Mouse (Mus musculus): Measurements from ENCODE around the gene Nr2c2ap.

The Nr2c2ap gene

DNA sequence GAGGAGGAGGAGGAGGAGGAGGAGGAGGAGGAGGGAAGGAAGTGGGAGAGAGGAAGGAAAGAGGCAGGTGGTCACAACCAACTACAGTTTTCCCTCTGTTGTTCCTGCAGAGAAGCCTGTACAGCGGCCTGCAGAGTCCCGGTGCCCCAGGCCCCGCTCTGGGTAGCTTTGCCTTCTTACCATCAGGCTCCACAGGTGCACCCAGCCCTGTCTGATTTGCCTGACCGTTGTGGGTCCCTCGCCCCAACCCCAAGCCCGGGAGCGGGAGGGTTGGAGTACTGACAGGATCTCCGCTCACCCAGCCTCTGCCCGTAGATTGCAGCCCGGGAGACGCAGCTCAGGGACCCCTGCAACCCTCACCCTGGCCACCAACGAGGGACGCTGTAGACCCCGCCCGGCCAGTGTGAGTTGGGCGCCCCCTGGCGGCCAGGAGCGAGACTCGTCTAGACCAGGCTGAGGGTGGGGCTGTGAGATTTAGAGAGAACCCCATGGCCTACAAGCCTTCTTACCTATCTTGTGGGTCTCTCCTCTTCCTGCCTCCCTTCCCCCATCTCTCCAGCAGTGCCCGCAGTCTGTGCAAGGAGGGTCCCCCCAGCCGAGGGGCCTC lies 35.5 kb downstream of the Nr2c2ap start:
- DNase-seq: peak; percentile 66 to 79

DNA sequence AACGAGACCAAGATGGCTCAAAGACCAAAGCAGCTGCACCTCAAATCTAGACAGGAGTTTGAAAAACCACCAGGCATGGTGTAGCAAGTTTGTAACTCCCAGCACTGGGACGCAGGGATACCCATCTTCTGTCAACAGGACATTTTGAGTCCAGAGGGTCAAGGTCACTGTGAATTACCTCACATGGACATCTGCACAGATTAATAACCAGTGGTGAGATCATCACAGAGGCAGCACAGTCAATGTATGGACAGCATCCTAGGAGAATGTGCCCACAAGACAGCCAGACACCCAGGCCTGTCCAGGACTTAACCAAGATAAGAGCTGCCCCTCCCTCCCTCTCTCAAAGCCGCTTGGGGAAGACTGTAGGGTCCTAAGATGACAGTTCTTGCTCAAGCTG lies 39.0 kb downstream of the Nr2c2ap start:
- DNase-seq: no peak

DNA sequence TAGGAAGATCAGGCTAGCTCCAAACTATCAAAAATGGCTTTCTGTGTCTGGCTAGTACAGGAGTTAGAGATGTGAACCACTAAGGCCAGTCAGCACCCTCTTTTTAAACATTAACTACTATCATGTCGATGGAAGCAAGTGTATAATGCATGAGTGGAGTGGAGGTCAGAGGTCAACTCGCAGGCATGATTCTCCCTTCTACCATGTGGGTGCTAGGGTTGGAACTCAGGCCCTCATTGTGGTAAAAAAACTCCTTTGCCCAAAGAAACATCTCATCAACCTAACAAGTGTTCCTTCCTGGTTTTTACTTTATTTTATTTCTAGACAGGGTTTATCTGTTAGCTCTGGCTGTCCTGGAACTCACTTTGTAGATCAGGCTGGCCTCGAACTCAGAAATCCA lies 39.6 kb downstream of the Nr2c2ap start:
- no peak for DNase-seq

DNA sequence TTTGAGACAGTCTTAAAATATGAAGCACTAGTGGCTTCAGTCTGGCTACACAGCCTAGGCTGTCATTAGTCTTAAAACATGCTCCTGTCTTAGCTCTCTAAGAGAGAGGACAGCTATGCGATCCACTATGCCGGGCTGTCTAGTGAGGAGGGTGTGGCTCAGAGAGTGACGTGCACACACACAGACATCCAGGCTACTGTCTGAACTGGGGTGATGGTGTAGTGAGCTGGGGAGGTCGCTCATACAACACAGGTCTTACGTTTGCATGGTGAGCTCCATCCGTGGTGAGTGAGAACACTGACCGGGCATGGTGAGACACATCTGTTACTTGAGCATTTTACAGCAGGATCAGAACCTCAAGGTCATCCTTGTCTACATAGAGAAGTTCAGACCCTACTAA lies 40.1 kb downstream of the Nr2c2ap start:
- no peak for DNase-seq

DNA sequence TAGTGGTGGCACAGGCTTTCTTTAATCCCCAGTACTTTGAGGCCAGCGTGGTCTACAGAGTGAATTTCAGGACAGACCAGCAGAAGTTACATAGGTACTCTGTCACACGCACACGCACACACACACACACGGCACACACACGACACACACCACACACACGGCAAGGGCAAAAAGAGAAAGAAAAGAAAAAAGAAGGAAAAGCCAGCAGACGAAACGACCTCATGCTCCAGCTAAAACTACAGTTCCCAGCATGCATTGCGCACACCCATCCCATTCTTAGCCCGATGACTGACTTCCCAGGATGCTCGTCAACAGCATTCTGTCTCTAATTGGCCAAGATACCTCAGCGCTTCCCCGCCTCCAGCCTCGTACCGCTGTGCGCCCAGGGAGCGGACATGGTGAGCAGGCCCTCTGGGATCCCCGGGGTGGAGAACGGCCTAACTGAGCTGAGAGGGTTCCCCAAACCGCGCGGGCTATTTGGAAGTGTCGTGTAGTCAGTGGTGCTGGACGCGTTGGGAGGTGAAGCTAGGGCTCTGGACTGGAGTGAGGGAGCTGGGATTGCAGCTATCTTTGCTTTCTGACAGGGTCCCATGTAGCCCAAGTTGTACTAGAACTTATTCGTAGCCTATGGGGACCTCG lies 41.0 kb downstream of the Nr2c2ap start, which contains the start of gene Tmem161a:
Gene Tmem161a (plus strand): TSS at position 314 of the 639 bp plus-strand sequence.
- DNase-seq: peak; percentile 91 to 95

DNA sequence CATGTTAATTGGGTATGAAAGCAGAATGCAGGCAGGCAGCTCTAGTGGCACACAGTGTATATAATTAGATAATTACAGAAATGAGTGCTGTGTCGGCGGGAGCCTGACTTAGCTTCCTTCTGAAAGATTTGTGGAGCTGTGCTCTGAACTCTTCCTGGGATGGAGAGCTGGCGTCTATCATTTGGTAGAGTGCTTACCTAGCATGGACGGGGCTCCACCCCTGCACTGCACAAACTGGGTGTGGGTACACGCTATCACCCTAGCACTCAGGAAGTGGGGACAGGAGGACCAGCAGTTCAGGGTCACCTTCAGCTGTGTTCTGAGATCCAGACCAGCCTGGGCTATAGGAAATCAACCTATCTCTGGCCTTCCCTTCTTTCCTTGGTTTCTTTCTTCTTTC lies 42.2 kb downstream of the Nr2c2ap start:
- DNase-seq: no peak

DNA sequence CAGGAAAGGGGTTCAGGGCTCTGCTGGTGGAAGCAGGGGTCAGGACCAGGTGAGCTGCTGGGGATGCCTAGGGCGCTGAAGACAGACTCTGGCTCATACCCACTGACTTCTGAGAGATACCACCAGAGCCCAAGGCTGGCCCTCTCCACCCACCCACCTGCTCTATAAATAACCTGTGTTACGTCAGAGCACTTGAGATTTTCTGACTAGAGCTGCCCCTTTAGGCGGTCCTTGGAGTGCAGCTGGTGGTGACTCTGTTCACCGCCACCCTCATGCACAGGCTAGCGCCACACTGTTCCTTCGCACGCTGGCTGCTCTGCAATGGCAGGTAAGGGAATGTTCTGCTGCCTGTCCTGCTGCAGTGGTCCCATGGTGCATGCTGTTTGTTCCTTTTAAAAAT lies 42.9 kb downstream of the Nr2c2ap start:
- no peak for DNase-seq

DNA sequence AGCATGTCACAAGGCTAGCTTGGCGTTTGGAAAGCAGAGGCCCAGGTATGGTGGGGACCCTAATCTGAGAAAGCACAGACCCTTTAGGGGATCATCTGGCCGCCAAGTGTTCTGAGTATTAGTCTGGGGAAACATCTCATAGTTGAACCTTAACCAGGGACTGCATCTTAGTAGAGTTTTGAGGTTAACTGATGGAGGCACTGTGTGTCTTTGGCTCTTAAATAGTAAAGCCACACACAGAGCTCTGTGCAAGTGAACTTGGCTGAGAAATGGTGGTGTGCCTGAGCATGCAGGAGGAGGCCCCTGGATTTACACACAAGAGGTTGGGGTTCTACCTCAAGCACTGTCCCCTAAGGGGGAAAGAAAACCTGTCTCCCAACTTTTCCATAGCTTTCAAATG lies 47.1 kb downstream of the Nr2c2ap start:
- DNase-seq: no peak

DNA sequence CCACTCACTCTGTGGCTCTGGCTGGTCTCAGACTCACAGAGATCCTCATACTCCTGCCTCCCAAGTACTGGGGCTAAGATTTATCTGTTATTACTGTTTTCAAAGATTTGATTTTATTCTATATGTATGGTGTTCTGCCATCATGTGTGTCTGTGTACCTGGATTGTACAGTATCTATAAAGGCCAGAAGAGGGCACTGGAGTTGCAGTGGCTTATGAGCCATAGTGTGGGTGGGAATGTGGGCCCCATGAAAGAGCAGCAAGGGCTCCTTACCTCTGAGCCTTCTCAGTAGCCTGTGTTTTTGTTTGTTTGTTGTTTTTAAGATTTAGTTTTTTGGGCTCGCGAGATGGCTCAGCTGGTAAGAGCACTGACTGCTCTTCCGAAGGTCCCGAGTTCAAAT lies 47.9 kb downstream of the Nr2c2ap start:
- no peak for DNase-seq

DNA sequence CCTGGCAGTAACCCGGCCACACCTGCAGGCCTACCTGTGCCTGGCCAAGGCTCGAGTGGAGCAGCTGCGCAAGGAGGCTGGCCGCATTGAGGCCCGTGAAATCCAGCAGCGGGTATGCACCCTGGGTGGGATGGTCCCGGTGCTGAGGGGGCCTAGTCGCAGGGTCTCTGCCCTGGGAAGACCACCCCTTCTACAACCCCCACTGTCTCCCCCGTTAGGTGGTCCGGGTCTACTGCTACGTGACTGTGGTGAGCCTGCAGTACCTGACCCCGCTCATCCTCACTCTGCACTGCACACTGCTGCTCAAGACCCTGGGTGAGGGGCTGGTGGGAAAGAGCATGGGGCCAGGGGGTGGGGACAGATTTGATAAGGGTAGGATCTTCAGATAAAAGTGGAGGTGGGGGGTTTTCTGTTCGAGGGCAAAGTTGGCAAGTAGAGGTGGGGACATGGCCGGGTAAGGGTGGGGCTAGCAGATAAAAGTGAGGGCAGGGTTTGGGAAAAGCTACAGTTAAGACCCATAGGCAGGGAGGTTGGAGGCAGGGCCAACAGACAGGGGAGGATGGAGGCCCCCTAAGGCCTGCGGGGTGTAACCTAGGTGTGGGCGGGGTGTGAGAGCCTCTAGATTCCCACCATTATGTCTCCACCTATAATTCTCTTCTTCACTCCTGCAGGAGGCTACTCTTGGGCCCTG lies 50.2 kb downstream of the Nr2c2ap start:
- DNase-seq: no peak

DNA sequence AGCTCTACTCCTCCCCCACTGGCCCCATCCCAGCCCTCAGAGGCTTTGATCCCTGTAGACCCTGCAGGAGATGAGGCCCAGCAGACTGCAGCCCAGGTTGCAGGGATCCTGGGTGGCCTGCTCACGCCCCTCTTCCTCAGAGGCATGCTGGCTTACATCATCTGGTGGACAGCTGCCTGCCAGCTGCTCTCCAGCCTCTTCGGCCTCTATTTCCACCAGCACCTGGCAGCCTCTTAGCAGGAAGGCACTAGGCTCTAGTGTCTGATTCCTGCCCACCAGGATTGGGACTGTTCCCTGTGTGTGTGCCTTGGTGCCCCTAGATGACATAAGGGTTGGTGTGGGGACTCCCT lies 50.7 kb downstream of the Nr2c2ap start:
- no peak for DNase-seq

DNA sequence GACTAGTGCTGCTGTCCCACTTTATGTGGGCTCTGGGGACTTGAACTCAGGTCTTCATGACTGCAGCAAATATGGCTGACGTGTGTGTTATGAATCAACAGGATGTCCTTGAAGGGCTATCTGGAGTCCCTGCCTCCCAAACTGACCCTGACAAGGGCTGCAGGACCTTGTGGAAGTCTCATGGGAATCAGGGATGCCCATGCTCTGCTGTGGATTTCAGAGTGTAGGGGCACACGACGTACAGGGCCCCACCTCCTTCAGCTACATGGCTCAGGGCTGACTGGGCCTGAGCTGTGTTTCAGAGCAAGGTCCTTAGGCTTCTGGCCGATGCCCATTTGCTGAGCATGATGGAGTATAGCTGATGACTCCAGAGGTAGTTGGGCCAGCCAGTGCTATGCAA lies 52.1 kb downstream of the Nr2c2ap start:
- no peak for DNase-seq
